Mouse (Mus musculus): ENCODE measurements around the gene Gm14403. TPM values are rescaled to one million over a fixed set of nuclear protein-coding genes. Genes with fewer than 3 reads are reported as not detected.

Gm14403 gene
- total RNA-seq, 2 experiments from 2014 or later: 24.8 to 29.1 TPM

Other genes starting within 250 kb of the Gm14403 start
- under 1 TPM; 0.51 to 0.54 TPM for gene Gm14409, start 231.2 kb upstream of the Gm14403 start, total RNA-seq (2021)
- 1 to 10 TPM; 1.2 to 1.6 TPM for gene Gm14412, start 173.9 kb upstream of the Gm14403 start, total RNA-seq (2021)
- gene Gm14418, start 99.9 kb upstream of the Gm14403 start, total RNA-seq (2021): 1 to 10 TPM; 9.4 to 9.9 TPM
- 10 to 100 TPM; 28.5 to 35.5 TPM for gene Zfp970, start 33.5 kb upstream of the Gm14403 start, total RNA-seq (2021)
- not detected for gene Gm14406, start 80.0 kb downstream of the Gm14403 start, total RNA-seq (2021)

Measured in gastrocnemius, postnatal 25 days (tissue).